Mouse (Mus musculus): Measurements from ENCODE around the gene Zbtb40. TPM values are rescaled to one million over a fixed set of nuclear protein-coding genes. Genes with fewer than 3 reads are reported as not detected.

The Zbtb40 gene
- total RNA-seq (2021) = 10 to 100 TPM in 1 of 2 experiments, 1 to 10 TPM in 1; 7.9 to 14.0 TPM
- long read RNA-seq, experiment 1, partial matches to known transcripts = 0 of 1 reads
- long read RNA-seq, experiment 1, other reads (novel, unspliced or antisense) = 1 of 1 reads
- long read RNA-seq, experiment 2, partial matches to known transcripts = 1 of 2 reads
- long read RNA-seq, experiment 2, other reads (novel, unspliced or antisense) = 1 of 2 reads

GRCm38 (mm10) chr4:137048550-137049032 lies at the start of gene Zbtb40:
Zbtb40 (minus strand) TSS chr4:137048801.
- peak; percentile 90 to 95 for DNase-seq

- no peak for DNase-seq
These were observed 49.4 kb upstream of the Zbtb40 start for GRCm38 (mm10) chr4:137097984-137098327.

GRCm38 (mm10) chr4:137097246-137097983 lies 48.8 kb upstream of the Zbtb40 start:
- no peak for DNase-seq

- DNase-seq = peak in 1 of 2 experiments; percentile 39
These were observed 47.8 kb upstream of the Zbtb40 start for GRCm38 (mm10) chr4:137096353-137096752.

- peak; percentile 31 to 50 for DNase-seq
These were observed 36.6 kb upstream of the Zbtb40 start for GRCm38 (mm10) chr4:137085083-137085810.

GRCm38 (mm10) chr4:137082866-137083265 lies 34.3 kb upstream of the Zbtb40 start:
- DNase-seq = no peak

- no peak for DNase-seq
These were observed 32.8 kb upstream of the Zbtb40 start for GRCm38 (mm10) chr4:137081401-137081800.

GRCm38 (mm10) chr4:137077216-137077615 lies 28.6 kb upstream of the Zbtb40 start:
- DNase-seq = peak; percentile 51 to 53

GRCm38 (mm10) chr4:137071204-137071603 lies 22.6 kb upstream of the Zbtb40 start:
- DNase-seq = no peak

GRCm38 (mm10) chr4:137068491-137068890 lies 19.9 kb upstream of the Zbtb40 start:
- no peak for DNase-seq

- DNase-seq = no peak
These were observed 17.2 kb upstream of the Zbtb40 start for GRCm38 (mm10) chr4:137065846-137066245.

- DNase-seq = no peak
These were observed 6.3 kb upstream of the Zbtb40 start for GRCm38 (mm10) chr4:137054932-137055331.

- DNase-seq = no peak
These were observed 5.2 kb upstream of the Zbtb40 start for GRCm38 (mm10) chr4:137053810-137054209.

GRCm38 (mm10) chr4:137047840-137048549 lies 606 bp downstream of the Zbtb40 start:
- DNase-seq = peak; percentile 49 to 56

GRCm38 (mm10) chr4:137046110-137046509 lies 2.5 kb downstream of the Zbtb40 start:
- no peak for DNase-seq

GRCm38 (mm10) chr4:137044516-137044915 lies 4.1 kb downstream of the Zbtb40 start:
- peak in 1 of 2 experiments; percentile 7 for DNase-seq

GRCm38 (mm10) chr4:137043799-137044198 lies 4.8 kb downstream of the Zbtb40 start:
- peak; percentile 50 to 71 for DNase-seq

- no peak for DNase-seq
These were observed 6.6 kb downstream of the Zbtb40 start for GRCm38 (mm10) chr4:137042039-137042438.

GRCm38 (mm10) chr4:137041161-137041621 lies 7.4 kb downstream of the Zbtb40 start:
- no peak for DNase-seq

GRCm38 (mm10) chr4:137039441-137039840 lies 9.2 kb downstream of the Zbtb40 start:
- DNase-seq = no peak

- DNase-seq = no peak
These were observed 10.1 kb downstream of the Zbtb40 start for GRCm38 (mm10) chr4:137038501-137038900.

GRCm38 (mm10) chr4:137038096-137038495 lies 10.5 kb downstream of the Zbtb40 start:
- DNase-seq = no peak

Data from adrenal gland, postnatal 36 days (tissue).